Mouse (Mus musculus) kidney, adult 2 months (tissue): Measurements from ENCODE around the gene S100a5.

Source experiments
- CTCF ChIP-seq: fragments of 200-500 bp; conservative IDR thresholded peaks from 2 replicates; pipeline ENCODE4 v1.5.1; 2011; ENCODE audit warnings: low read depth, mild to moderate bottlenecking, control low read depth, low read length, moderate library complexity, mixed read lengths; ENCODE audit not compliant: insufficient read depth, insufficient read length
- POLR2A ChIP-seq: fragments of 200-500 bp; IDR thresholded peaks from one replicate; pipeline ENCODE4 v1.6.1; 2011; ENCODE audit warnings: low read depth, low read length, control low read depth

DNA sequence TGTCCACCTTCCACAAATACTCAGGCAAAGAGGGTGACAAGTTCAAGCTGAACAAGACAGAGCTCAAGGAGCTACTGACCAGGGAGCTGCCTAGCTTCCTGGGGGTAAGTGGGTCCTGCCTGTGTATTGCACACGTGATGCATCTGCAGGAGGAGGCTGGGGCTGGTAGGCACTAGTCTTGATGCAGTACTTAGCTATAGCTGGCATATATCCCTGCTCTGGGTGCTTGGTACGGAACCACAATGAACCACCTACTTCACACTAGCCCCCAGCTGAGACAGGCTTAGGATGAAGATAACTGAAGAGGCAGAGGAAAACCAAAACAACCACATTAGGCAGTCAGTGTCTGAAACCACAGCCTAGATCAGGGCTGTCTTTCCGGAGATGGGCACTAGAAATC, 3.3 kb upstream of the S100a5 start:
- TF ChIP-seq CTCF (no peak), POLR2A (no peak)
